Mouse (Mus musculus) kidney, adult 2 months (tissue): Measurements from ENCODE around the gene Nup210.

Source experiments
- CTCF ChIP-seq: fragments of 200-500 bp; conservative IDR thresholded peaks from 2 replicates; pipeline ENCODE4 v1.5.1; 2011; ENCODE audit warnings: low read depth, mild to moderate bottlenecking, control low read depth, low read length, moderate library complexity, mixed read lengths; ENCODE audit not compliant: insufficient read depth, insufficient read length
- POLR2A ChIP-seq: fragments of 200-500 bp; IDR thresholded peaks from one replicate; pipeline ENCODE4 v1.6.1; 2011; ENCODE audit warnings: low read depth, low read length, control low read depth

GRCm38 (mm10) chr6:91067048-91067447 is 49.6 kb downstream of the Nup210 start:
- 0 out of 2 replicates have a peak, but pooled peaks have one; percentile 3 for TF ChIP-seq CTCF
- no peak for TF ChIP-seq POLR2A
